Mouse (Mus musculus) embryonic facial prominence, embryonic 11.5 days (tissue): ENCODE data around the gene Eva1b. TPM values are rescaled to one million over a fixed set of nuclear protein-coding genes. Genes with fewer than 3 reads are reported as not detected.

ENCODE experiments used
- ATAC-seq: fragments of 200-750 bp; cut with Nextera tagmentation; replicated peaks from 2 replicates; pipeline ENCODE4 v1.8.0; 2017; ENCODE audit warnings: low read depth; ENCODE audit not compliant: insufficient number of reproducible peaks, low FRiP score, low TSS enrichment
- DNase-seq: peaks from one replicate; pipeline ENCODE4 v3.0.0-alpha.2; 2015; ENCODE audit warnings: low spot score
- H3K27ac ChIP-seq: fragments of 300-500 bp; sonication (generic); replicated peaks from 2 replicates; pipeline ENCODE4 v1.5.1; 2014; ENCODE audit warnings: mild to moderate bottlenecking, low read depth, low read length, control low read depth
- H3K27me3 ChIP-seq: fragments of 300-500 bp; sonication (generic); 2 replicates; pipeline ENCODE4 v1.6.1; 2014; ENCODE audit warnings: mild to moderate bottlenecking, low read length, moderate library complexity, mixed read lengths; ENCODE audit not compliant: control insufficient read depth, insufficient read depth
- H3K36me3 ChIP-seq: fragments of 300-500 bp; sonication (generic); replicated peaks from 2 replicates; pipeline ENCODE4 v1.6.1; 2014; ENCODE audit warnings: low read depth, mild to moderate bottlenecking, low read length, moderate library complexity, mixed read lengths; ENCODE audit not compliant: control insufficient read depth, insufficient read depth
- H3K4me1 ChIP-seq: fragments of 300-500 bp; sonication (generic); 2 replicates; pipeline ENCODE4 v1.6.1; 2014; ENCODE audit warnings: low read length, mixed read lengths; ENCODE audit not compliant: control insufficient read depth, insufficient read depth
- H3K4me2 ChIP-seq: fragments of 300-500 bp; sonication (generic); 2 replicates; pipeline ENCODE4 v1.6.1; 2014; ENCODE audit warnings: low read depth, mild to moderate bottlenecking, control low read depth, low read length, moderate library complexity
- H3K4me3 ChIP-seq: fragments of 300-500 bp; sonication (generic); 2 replicates; pipeline ENCODE4 v1.5.1; 2014; ENCODE audit warnings: low read depth, low read length, control low read depth
- H3K9ac ChIP-seq: fragments of 300-500 bp; sonication (generic); replicated peaks from 2 replicates; pipeline ENCODE4 v1.6.1; 2014; ENCODE audit warnings: mild to moderate bottlenecking, control low read depth, low read length
- H3K9me3 ChIP-seq: fragments of 300-500 bp; sonication (generic); replicated peaks from 2 replicates; pipeline ENCODE4 v1.6.1; 2016; ENCODE audit warnings: mild to moderate bottlenecking, low read length, inconsistent platforms, mixed read lengths; ENCODE audit not compliant: control insufficient read depth
- WGBS: fragments of 180-500 bp; shearing (Covaris S2); extraction: QIAGEN DNeasy Blood & Tissue Kit; methylation state at CpG from one replicate; pipeline ENCODE4 v1.1.7; 2014; 5-methylcytosine and 5-hydroxymethylcytosine counted together
- polyA plus RNA-seq: library from polyadenylated mRNA; unstranded; fragments of >200 nt; fragmentation: Nextera tagmentation; extraction: Ambion mirVana; gene quantifications from 2 replicates; pipeline ENCODE4 v1.2.1, GENCODE M21; 2014

Gene Eva1b
- polyA plus RNA-seq, 1 experiment from 2014 or later = 48.9 TPM

DNA sequence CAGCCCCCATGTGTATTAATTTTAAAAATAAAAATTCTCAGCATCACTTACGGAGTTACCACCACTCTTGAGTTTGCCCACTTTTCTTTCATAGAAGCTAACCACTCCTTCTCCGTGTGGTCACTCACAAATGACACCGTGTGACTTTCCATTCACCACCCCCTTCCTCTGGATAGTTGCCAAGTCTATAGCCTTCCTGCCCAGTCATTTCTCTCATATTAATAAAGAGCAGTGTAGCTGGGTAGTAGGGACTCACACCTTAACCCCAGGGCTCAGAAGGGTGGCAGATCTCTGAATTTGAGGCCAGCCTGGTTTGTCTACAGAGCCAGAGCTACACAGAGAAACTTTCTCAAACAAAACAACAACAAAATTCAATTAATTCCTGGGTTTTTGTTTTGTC lies 49.9 kb downstream of the Eva1b start:
- no peak overlapping the region for H3K9ac ChIP-seq
- H3K27me3 ChIP-seq = no peaks in the 10 kb centered on the region
- DNase-seq = no peak
- H3K4me3 ChIP-seq = no peak overlapping the region
- H3K9me3 ChIP-seq = no peaks in the 10 kb centered on the region
- no peaks in the 10 kb centered on the region; the same call in 1 of the 2 replicates for H3K36me3 ChIP-seq
- WGBS = 90% methylated on average over 3 of the region's 3 CpGs
- H3K4me1 ChIP-seq = no peaks in the 10 kb centered on the region
- no peak for ATAC-seq
- H3K4me2 ChIP-seq = no peak overlapping the region
- H3K27ac ChIP-seq = no peak overlapping the region

Other genes with a start within 250 kb of the Eva1b start
- gene Csf3r, start 123.2 kb upstream of the Eva1b start, polyA plus RNA-seq = 0.42 and 0.49 TPM in 2 replicates
- 176 and 177 TPM in 2 replicates for gene Mrps15, start 100.8 kb upstream of the Eva1b start, polyA plus RNA-seq
- gene Oscp1, start 89.2 kb upstream of the Eva1b start, polyA plus RNA-seq = 17.1 and 18.3 TPM in 2 replicates
- 46.1 and 47.0 TPM in 2 replicates for gene Lsm10, start 51.1 kb upstream of the Eva1b start, polyA plus RNA-seq
- 22.7 and 23.8 TPM in 2 replicates for gene Stk40, start 43.8 kb upstream of the Eva1b start, polyA plus RNA-seq
- 4.7 and 5.0 TPM in 2 replicates for gene Sh3d21, start 15.7 kb downstream of the Eva1b start, polyA plus RNA-seq
- gene Thrap3, start 55.0 kb downstream of the Eva1b start, polyA plus RNA-seq = 211 and 232 TPM in 2 replicates
- 47.0 and 54.1 TPM in 2 replicates for gene Map7d1, start 108.6 kb downstream of the Eva1b start, polyA plus RNA-seq
- 33.8 and 36.7 TPM in 2 replicates for gene Trappc3, start 114.6 kb downstream of the Eva1b start, polyA plus RNA-seq
- 15.7 and 18.1 TPM in 2 replicates for gene Col8a2, start 139.0 kb downstream of the Eva1b start, polyA plus RNA-seq
- 44.6 and 48.0 TPM in 2 replicates for gene Adprhl2, start 174.0 kb downstream of the Eva1b start, polyA plus RNA-seq
- 3.4 and 3.5 TPM in 2 replicates for gene Tekt2, start 177.9 kb downstream of the Eva1b start, polyA plus RNA-seq